Mouse (Mus musculus) MN1 (cell line): ENCODE results near the gene Myo15.
"Not testable (repeated sequence)": the region's sequence is repeated elsewhere in the genome, so short reads cannot be mapped to it uniquely, and the experiment has no call there.

Source experiments
- DNase-seq: peaks from one replicate; pipeline ENCODE4 v3.0.0-alpha.2; 2016; ENCODE audit warnings: low spot score

Myo15 gene

DNA sequence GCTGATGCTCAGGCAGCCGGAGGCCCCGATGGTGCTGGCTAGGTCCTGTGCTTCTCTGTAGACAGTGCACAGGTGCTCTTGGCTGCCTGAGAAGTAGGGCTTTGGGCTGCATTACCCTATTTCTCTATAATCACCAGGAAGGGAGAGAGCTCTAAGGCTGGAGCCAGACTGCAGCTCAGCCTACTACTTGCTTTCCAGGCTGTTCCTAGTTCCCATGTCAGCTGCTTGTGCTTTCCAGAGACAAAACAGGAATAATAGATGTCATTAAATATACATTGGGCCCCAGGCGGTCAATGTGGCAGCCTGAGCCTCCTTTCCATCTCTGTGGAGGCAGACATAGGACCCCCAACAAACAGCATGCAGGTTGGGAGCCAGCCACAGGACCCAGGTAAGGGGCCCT, at the start of gene Myo15:
Gene Myo15 (plus strand): TSS at position 301 of the 400 bp plus-strand sequence.
- DNase-seq = no peak

DNA sequence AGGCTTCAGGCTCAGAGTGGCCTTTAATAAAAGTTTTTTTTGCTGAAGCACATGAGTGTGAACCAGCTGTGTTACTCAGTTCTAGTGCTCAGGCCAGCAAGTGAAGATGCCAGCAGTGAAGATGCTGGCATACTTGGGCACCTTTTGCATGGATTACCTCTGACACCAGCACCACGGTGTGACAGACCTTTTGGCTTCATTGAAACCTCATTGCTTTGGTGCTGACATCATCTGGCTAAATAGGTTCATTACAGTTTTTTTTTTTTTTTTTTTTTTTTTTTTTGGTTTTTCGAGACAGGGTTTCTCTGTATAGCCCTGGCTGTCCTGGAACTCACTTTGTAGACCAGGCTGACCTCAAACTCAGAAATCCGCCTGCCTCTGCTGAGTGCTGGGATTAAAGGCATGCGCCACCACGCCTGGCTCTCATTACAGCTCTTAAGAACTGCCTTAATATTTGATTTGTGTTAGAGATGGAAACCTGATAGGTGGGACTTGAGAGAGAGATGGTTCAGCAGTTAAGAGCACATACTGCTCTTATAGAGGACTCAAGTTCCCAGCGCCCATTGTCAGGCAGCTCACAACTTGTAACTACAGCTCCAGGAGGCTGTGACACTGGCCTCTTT, 47.0 kb upstream of the Myo15 start:
- peak; percentile 58 for DNase-seq

DNA sequence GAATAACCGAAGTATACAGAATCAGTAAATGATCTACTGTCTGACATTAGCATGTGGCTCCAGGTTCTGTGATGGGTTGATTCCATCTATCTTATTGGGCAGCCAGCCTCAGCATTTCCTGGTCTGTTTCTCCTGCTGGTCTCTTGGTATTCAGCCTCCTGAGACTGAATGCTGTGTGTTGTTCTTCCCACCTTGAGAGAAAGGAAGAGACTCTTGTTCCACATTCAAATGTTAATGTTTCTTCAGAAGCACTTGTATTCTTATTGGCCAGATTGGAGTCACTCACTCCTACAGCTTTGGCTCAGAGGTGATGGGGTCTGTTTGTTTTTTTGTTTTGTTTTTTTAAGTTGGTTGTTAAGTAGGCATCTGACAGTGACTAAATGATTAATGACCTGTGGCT, 46.1 kb upstream of the Myo15 start:
- DNase-seq = no peak

DNA sequence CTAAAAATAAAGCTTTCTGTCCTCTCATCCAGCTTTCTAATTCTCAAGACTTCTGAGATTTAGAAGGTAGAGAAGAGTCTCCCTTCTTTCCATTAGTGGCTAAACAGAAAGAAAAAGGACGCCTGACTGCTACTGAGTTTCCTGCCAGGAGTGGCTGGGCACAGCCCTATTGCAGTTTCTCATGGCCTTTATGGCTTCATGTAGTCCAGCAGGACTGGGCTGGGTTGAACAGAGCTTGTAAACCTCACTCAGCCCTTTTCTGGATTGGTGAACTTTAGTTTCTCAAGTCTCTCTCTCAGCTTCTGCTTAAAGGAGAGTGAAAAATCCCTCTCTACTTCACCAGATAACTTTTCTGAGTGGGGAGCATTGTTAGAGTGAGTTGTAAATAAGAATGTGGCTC, 42.7 kb upstream of the Myo15 start:
- DNase-seq = no peak

DNA sequence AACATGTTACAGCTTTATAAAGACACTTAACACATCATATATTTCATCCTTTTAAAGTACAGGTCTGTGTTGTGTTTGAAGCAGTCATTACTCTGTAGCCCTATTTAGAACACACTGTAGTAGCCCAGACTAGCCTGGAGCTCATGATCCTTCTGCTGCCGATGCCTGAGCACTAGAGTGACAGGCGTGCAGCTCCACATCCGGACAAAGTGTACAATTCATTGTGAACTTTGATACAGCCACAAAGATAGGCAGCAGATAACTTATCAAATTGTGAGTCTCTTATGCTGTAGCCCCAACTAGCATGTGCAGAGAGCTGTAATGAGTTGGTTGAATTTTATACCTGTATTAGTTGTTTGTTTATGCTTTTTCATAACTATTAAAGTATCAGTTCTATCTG, 41.5 kb upstream of the Myo15 start:
- DNase-seq = no peak

DNA sequence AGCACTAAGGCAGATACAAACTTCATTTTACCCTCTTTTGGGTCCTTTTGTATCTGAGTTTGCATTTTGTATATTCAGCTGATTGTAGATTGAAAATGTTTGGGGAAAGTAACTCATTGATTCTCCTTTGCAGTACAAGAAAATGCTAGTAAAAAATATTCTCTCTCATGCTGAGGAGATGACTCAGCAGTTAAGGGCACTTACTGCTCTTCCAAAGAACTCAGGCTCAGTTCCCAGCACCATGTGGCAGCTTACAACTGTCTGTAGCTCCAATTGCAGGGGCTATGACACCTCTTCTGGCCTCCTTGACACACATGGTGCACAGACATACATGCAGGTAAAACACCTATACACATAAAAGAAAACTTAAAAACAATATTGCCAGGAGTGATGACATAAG, 35.6 kb upstream of the Myo15 start:
- no peak for DNase-seq

DNA sequence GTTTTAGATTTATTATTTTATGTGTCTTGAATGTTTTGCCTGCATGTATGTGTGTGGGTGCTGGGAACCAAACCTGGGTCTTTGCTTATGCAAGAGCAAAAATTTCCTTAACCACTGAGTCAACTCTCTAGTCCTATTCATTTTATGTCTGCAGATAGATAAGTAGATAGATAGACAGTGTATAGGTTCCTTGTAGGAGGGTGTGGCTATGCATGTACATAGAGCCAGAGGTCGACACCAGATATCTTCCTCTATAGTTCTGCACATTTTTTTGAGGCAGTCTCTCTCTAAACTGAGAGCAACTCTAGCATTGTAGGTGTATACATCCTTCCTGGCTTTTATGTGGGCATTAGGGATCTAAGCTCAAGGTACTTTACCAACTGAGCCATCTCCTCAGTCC, 34.0 kb upstream of the Myo15 start:
- DNase-seq = no peak

DNA sequence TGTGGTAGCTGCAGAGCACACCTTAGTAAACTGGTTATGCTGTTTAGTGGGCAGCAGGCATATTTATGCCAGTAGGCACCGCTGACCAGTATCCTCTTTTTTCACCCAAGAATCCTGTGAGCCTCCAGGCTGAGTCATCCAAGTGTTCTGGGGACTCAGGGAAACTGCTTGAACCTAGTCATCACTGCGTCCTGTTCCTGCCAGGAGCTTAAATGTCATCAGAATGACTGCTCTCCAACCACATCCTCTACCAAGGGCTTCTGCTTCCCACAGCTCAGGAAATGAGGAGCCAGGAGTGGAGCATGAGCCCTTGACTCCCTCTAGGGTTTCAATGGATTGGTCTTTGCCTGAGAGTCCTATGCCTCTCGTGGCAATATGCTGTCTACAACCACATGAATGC, 32.5 kb upstream of the Myo15 start:
- peak; percentile 49 for DNase-seq

DNA sequence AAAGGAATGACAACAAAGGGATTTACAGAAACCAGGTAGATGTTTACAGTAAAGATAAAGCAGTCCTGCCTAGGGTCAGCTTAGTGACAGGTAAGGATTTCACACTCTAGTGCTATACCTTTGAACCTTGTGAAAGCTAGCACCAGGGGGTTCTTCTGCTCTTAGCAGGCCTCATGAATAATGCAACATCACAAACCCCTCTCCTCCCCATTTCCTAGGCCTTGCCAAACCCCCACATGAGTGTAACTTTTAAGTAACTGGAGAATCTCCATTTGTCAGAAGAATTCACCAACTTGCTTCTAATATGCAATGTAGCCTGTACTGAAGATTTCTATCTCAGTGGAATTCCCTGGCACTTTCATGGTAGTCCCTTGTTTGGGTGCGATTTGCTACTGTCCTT, 29.5 kb upstream of the Myo15 start:
- DNase-seq = not testable (repeated sequence)

DNA sequence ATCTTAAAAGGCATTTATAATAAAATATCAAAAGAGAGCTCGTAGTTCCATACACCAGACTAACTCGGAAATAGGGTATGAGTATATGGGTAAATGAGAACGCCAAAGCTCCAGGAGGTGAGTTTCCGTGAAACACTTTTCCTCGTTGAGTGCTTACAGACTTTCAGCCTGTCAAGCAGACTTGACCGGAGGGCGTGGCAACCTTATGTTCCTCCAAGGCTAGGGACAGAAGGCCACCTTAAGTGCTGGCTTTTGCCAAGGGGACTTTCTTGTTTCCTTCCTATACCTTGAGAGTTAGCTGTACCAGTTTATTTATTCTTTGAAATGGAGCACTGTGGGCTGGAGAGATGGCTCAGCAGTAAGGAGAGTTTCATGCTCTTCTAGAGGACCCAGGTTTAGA, 29.0 kb upstream of the Myo15 start:
- DNase-seq = no peak

DNA sequence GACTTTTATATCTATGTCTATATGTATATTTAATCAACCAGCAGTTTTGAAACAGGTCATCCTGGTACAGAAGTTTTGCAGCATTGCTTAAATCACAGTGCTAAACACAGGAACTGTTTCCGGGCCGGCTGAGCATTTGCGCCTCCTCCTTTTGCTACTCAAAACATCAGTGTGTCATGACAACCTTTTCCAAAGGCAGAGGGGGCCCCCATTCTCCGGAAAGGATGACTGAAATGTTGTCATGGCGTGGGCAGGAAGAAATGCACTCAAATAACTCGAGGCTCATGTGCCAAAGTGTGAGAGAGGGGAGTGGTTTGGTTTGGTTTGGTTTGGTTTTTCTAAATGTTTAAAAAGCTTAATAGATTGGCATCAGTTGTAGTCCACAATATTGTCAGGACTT, 26.2 kb upstream of the Myo15 start:
- no peak for DNase-seq

DNA sequence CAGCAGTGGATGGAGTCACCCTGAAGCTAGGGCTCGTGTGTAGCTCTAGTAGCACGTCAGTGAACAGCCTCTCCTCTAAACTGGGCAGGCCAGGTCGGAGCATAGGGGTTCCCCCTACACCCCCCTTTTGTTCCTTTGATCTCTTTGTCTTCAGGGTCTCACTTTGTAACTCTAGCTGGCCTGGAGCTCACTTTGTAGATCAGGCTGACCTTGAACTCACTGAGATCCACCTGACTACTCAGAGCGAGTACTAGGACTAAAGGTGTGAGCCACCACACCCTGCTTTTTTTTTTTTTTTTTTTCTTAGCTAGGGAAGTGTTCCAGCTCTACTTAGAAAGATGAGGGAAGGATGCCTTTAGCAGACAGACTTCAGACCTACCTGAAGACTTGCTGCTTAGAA, 25.1 kb upstream of the Myo15 start:
- DNase-seq = no peak

DNA sequence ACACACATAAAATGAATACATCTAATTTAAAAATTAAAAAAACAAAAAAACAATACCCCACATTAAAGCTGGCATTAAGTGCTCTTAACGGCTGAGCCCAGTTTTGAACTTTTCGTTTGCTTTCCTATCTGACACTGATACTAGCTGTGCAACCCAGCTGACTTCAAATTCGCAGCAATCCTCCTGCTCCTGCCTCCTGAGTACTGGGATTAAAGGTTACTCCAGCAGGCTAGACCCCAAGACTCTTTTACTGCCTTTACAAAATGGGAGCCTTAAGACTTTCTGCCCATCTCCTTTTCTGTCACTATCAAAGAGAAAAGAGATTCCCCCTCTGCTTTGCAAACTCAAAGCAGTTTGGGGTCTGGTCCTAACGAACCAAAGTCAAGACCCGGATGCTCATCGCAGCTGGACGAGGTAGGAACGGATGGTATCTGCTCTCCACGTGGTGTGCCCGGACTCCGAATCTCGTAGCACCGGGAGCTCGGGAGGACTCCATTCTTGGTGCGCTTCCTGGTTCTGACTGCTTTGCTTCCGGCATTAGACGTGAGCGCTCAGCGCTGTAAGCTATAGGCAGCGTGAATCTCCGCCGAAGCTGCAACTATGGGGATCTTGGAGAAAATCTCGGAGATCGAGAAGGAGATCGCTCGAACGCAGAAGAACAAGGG, 14.9 kb upstream of the Myo15 start, which contains the start of gene Drg2:
Gene Drg2 (plus strand): TSS at position 512 of the 665 bp plus-strand sequence.
- peak; percentile 98 for DNase-seq

DNA sequence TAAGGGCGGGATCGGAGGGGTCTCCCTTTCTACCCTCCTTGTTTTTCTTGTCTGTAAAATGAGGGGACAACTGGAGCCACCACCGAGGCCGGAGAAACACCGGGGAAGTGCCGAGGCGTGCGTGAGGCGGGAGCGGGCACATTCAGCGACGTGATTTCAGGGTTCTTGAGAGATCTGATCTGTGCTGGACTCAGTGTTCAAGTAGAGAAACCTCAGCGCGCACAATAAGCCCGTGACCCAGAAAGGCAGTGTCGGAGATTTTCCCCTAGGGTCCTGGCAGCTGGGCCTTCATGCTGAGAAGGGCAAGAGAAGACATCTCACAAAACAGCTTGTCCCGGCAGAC, 14.4 kb upstream of the Myo15 start:
- DNase-seq = peak; percentile 55

DNA sequence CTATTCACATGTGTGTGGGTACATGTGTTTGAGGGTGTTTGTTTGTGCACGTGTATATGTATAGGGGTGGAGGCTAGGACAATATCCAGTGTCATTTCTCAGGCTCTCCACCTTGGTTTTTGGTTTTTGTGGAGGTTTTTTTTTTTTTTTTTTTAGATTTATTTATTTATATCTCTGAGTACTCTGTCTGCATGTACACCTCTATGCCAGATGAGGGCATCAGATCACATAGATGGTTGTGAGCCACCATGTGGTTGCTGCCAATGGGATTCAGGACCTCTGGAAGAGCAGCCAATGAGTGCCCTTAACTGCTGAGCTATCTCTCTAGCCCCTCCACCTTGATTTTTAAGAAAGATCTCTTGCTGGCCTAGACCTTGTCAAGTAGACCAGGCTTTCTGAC, 11.2 kb upstream of the Myo15 start:
- DNase-seq = peak; percentile 45

DNA sequence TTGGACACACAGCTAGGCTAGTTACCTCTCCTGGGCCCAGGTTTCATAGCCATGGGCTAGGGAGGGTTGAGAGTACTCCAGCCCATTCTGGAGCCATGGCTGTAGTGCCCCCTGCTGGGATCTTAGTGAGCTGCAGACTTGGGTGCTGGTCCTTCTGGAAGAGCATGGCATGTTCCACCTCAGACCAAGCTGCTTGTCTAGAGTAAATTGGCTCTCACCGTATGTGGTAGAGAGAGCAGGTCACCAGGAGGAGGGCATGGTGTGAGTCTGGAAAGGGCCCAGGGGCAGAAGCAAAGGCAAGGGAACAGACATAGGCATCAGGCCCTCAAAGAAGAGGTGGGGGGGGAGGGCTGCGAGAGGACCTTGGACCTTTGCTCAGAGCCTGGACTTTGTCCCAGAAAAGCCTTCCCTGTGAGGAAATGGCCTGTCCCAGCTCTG, 3.2 kb upstream of the Myo15 start:
- DNase-seq = peak; percentile 32

DNA sequence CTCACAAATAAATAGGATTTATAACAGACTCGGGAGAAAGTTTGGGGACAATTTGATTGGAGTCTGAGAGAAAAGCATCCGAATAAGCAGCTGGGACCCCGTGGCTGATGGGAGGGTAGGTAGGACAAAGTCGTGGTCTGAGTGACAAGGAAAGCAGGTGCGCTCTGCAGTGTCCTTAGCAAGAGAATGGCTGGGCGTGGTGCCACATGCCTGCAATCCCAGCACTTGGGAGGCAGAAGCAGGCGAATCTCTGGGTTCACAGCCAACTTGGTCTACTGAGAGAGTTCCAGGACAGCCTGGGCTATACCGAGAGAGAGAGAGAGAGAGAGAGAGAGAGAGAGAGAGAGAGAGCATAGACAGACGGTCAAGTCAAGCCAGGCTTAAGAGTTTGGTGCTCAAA, 1.6 kb downstream of the Myo15 start:
- DNase-seq = no peak

DNA sequence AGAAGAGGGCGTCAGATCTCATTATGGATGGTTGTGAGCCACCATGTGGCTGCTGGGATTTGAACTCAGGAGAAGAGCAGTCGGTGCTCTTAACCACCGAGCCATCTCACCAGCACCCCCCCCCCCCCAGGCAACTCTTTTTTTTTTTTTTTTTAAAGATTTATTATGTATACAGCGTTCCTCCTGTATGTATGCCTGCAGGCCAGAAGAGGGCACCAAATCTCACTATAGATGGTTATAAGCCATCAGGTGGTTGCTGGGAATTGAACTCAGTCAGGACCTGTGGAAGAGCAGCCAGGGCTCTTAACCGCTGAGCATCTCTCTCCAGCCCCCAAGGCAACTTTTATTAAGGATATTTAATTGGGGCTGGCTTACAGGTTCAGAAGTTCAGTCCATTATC, 5.4 kb downstream of the Myo15 start:
- DNase-seq = no peak

DNA sequence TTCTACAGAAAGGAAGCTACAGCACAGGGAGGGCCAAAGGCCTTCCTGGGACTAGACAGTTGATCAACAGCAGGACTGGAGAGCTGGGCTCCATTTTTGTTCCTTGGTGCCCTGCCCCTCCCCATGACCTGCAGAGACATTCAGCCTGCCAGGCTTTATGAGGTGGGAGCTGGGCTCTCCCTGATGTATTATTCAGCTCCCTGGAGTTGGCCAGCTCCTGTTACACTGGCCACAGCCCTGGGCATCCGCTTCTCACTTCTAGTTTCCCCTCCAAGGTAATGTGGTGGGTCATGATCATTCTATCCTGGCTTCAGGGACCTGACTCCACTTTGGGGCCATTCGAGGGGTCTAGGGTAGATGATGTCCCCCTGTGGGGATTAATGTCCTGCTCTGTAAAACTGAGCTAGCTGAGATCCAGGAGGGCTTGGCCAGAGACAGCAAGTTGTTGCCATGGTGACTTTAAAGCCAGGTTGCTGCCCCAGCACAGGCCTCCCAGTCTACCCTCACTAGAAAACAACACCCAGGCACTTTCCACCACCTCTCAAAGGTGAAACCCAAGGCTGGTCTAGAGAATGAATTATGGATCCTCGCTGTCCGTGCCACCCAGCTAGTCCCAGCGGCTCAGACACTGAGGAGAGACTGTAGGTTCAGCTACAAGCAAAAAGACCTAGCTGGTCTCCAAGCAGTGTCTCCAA, 6.7 kb downstream of the Myo15 start:
- no peak for DNase-seq

DNA sequence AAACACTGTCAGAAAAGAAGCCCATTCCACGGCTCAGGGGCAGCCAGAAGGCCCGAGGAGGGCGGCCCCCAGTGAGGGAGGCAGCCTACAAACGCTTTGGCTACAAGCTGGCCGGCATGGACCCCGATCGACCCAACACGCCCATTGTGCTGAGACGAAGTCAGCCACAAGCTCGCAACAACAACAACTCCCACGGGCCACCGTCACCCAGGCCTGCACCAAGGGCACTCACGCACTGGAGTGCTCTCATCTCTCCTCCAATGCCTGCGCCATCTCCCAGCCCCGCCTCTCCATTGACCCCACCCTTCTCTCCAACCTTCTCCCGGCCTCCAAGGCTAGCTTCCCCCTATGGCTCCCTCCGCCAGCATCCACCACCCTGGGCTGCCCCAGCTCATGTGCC, 9.0 kb downstream of the Myo15 start:
- no peak for DNase-seq

DNA sequence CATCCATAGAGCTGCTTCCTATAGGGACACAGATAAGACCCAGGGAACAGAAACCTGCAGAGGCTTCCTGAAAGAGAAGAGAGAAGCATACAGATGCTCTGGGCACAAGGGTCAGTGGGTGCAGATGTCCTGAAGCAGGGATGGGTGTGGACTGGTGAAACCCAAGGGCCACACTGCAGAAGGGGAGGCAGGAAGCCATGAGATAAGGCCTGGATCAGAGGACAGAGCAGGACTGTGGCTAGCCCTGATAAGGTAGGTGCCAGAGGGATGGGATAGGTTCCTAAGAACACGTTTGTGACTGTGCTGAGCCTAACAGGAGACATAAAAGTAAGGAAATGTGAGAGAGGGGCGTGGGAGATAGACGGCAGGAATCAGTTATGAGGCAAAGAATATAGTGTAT, 17.1 kb downstream of the Myo15 start:
- DNase-seq = no peak

DNA sequence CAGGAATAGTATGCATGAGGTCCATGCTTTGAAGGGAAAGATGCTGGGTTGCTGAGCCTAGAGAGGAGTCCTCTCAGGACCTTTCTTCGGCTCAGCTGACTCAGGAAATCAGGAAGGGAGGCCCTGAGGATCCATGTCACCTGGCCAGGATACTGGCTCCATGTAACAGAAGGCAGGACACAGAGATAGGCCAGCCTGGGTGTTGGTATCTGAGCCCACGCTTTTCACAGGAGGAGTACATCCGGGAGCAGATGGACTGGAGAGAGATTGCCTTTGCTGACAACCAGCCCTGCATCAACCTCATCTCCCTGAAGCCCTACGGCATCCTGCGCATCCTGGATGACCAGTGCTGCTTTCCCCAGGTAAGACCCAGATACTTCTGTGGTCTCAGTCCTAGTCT, 23.6 kb downstream of the Myo15 start:
- no peak for DNase-seq

DNA sequence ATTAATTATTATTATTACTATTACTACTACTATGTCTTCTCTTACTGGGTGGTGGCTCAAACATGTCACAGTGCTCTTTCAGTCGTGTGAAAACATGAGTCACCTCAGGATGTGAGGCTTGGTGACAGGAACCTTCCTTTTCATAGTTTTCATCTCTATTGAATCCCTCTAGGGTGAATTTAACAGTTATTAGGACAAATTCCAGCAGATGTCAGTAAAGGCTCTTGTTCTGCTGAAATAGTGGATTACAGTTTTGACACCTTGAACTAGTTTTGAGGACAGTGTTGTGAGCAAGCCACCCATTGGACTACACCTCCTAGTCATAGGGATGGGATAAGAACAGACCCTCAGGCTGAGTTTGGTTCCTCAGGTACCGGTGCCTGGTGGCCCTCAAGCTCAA, 26.6 kb downstream of the Myo15 start:
- no peak for DNase-seq

DNA sequence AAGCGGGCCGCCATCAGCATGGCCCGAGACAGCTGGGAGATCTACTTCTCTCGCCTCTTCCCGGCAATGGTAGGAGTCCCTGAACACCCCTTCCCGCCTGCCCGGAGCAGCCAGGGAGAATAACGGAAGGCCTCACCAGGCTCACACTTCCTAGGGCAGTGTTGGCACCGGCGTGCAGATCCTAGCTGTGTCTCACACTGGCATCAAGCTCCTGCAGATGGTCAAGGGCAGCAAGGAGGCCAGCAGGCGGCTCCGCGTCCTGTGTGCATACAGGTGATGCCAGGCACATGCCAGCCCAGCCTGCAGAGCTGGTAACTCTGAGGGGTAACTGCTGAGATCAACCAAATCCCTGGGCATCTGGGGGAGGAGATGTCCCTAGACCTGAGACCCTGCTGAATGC, 38.1 kb downstream of the Myo15 start:
- DNase-seq = no peak
